Mouse (Mus musculus) stomach, embryonic 16.5 days (tissue): ENCODE results near the gene Cabp2. TPM values are rescaled to one million over a fixed set of nuclear protein-coding genes. Genes with fewer than 3 reads are reported as not detected.

ENCODE experiments used
- ATAC-seq: fragments of 200-750 bp; cut with Nextera tagmentation; 2 replicates; pipeline ENCODE4 v1.8.0; 2017; ENCODE audit warnings: moderate number of reproducible peaks, moderate TSS enrichment; ENCODE audit not compliant: insufficient read depth, low FRiP score
- H3K27ac ChIP-seq: fragments of 300-500 bp; sonication (generic); 2 replicates; pipeline ENCODE4 v1.5.1; 2014; ENCODE audit warnings: low read length
- H3K27me3 ChIP-seq: fragments of 300-500 bp; sonication (generic); 2 replicates; pipeline ENCODE4 v1.6.1; 2014; ENCODE audit warnings: low read length, control low read depth, mixed read lengths; ENCODE audit not compliant: control insufficient read depth, insufficient read depth
- H3K36me3 ChIP-seq: fragments of 300-500 bp; sonication (generic); 2 replicates; pipeline ENCODE4 v1.6.1; 2014; ENCODE audit warnings: low read length; ENCODE audit not compliant: control insufficient read depth, insufficient read depth
- H3K4me1 ChIP-seq: fragments of 300-500 bp; sonication (generic); 2 replicates; pipeline ENCODE4 v1.6.1; 2014; ENCODE audit warnings: low read length, control low read depth, mixed read lengths; ENCODE audit not compliant: control insufficient read depth, insufficient read depth
- H3K4me2 ChIP-seq: fragments of 300-500 bp; sonication (generic); 2 replicates; pipeline ENCODE4 v1.6.1; 2014; ENCODE audit warnings: low read depth, low read length, mixed read lengths
- H3K4me3 ChIP-seq: fragments of 300-500 bp; sonication (generic); replicated peaks from 2 replicates; pipeline ENCODE4 v1.5.1; 2014; ENCODE audit warnings: mild to moderate bottlenecking, low read length
- H3K9ac ChIP-seq: fragments of 300-500 bp; sonication (generic); 2 replicates; pipeline ENCODE4 v1.6.1; 2014; ENCODE audit warnings: low read length
- H3K9me3 ChIP-seq: fragments of 300-500 bp; sonication (generic); replicated peaks from 2 replicates; pipeline ENCODE4 v1.6.1; 2016; ENCODE audit warnings: low read length, control low read depth; ENCODE audit not compliant: control insufficient read depth
- WGBS: fragments of 180-500 bp; shearing (Covaris S2); extraction: QIAGEN DNeasy Blood & Tissue Kit; methylation state at CpG from one replicate; pipeline ENCODE4 v1.1.7; 2014; 5-methylcytosine and 5-hydroxymethylcytosine counted together
- polyA plus RNA-seq: library from polyadenylated mRNA; unstranded; fragments of >200 nt; fragmentation: Nextera tagmentation; extraction: Ambion mirVana; gene quantifications from 2 replicates; pipeline ENCODE4 v1.2.1, GENCODE M21; 2015

Gene Cabp2
- polyA plus RNA-seq, 1 experiment from 2014 or later, result 2.9 TPM

DNA sequence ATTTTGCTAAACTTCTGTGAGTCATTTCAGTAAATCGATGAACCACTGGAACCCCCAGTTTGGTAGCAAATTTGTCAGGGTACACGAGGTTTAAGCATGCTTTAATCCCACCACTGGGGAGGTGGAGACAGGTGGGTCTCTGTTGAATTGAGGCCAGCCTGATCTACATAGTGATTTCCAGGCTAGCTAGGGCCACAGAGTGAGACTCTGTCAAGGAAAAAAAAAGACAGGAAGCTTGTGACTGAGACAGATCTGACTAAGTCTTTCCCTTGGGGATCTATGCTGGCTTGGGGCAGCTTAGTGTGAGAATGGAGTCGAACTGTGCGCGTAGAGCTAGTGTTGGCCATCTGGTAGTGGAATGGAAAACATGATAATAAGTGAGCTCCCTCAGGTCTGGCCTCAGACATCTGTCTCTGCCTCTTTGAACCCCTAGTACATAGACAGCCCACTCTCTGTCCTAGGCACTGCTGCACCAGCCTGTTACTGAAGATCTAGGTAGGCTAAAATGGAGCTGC, 28.8 kb upstream of the Cabp2 start:
- Histone ChIP-seq H3K9ac (no peak overlapping the region), H3K36me3 (no peaks in the 10 kb centered on the region), H3K4me1 (0 out of 2 replicates have a peak, but pooled peaks cover 4% of the 10 kb centered on the region), H3K9me3 (no peaks in the 10 kb centered on the region), H3K4me3 (no peak overlapping the region), H3K27me3 (no peaks in the 10 kb centered on the region), H3K27ac (no peak overlapping the region), H3K4me2 (no peak overlapping the region)
- WGBS, result 77% methylated on average over 5 of the region's 5 CpGs
- no peak for ATAC-seq

GRCm38 (mm10) chr19:4054613-4055012, 26.8 kb upstream of the Cabp2 start:
- H3K9ac ChIP-seq, result no peak overlapping the region
- no peaks in the 10 kb centered on the region for H3K9me3 ChIP-seq
- no peaks in the 10 kb centered on the region for H3K36me3 ChIP-seq
- H3K4me3 ChIP-seq, result no peak overlapping the region
- H3K27me3 ChIP-seq, result no peaks in the 10 kb centered on the region
- WGBS, result 89% methylated on average over 5 of the region's 5 CpGs
- H3K4me1 ChIP-seq, result 0 out of 2 replicates have a peak, but pooled peaks cover 4% of the 10 kb centered on the region
- H3K27ac ChIP-seq, result no peak overlapping the region
- ATAC-seq, result no peak
- no peak overlapping the region for H3K4me2 ChIP-seq

- Histone ChIP-seq H3K9me3 (no peaks in the 10 kb centered on the region), H3K4me2 (no peak overlapping the region), H3K4me1 (0 out of 2 replicates have a peak, but pooled peaks cover 4% of the 10 kb centered on the region), H3K27me3 (no peaks in the 10 kb centered on the region), H3K9ac (no peak overlapping the region), H3K36me3 (no peaks in the 10 kb centered on the region), H3K4me3 (no peak overlapping the region), H3K27ac (no peak overlapping the region)
- ATAC-seq, result no peak
- 64% methylated on average over 8 of the region's 8 CpGs for WGBS
Observed at GRCm38 (mm10) chr19:4055216-4055946, 26.0 kb upstream of the Cabp2 start.

GRCm38 (mm10) chr19:4055947-4056693, 25.3 kb upstream of the Cabp2 start:
- Histone ChIP-seq H3K9ac (no peak overlapping the region), H3K4me1 (0 out of 2 replicates have a peak, but pooled peaks cover 4% of the 10 kb centered on the region), H3K4me3 (no peak overlapping the region), H3K36me3 (no peaks in the 10 kb centered on the region), H3K27ac (no peak overlapping the region; the same call in 1 of the 2 replicates), H3K9me3 (no peaks in the 10 kb centered on the region), H3K4me2 (no peak overlapping the region), H3K27me3 (no peaks in the 10 kb centered on the region)
- WGBS, result 52% methylated on average over 15 of the region's 15 CpGs
- no peak for ATAC-seq

DNA sequence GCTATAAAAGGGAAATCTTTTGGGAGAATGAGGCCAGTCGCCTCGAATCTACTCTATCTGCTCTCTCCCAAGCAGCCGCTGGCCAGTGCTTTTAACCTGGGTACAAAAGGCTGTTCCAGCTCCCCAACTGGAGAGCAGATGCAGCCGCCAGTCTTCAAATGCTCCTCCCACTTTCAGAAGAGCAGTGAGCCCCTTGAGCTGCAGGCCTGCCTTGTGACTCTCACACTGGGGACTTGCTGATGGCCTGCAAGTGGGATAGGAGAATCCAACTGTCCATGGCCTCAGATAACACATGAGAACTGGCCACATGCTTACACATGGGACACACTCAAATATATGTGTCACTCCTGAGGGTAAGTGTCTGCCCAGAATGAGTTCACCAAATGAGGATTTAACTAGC, 24.7 kb upstream of the Cabp2 start:
- no peak overlapping the region for H3K27ac ChIP-seq
- 57% methylated on average over 4 of the region's 4 CpGs for WGBS

GRCm38 (mm10) chr19:4057389-4057788, 24.0 kb upstream of the Cabp2 start:
- WGBS, result 83% methylated on average over 13 of the region's 13 CpGs
- Histone ChIP-seq H3K4me1 (0 out of 2 replicates have a peak, but pooled peaks cover 4% of the 10 kb centered on the region), H3K36me3 (no peaks in the 10 kb centered on the region), H3K9me3 (no peaks in the 10 kb centered on the region), H3K4me3 (no peak overlapping the region), H3K27me3 (no peaks in the 10 kb centered on the region), H3K9ac (no peak overlapping the region), H3K4me2 (no peak overlapping the region), H3K27ac (no peak overlapping the region)
- ATAC-seq, result no peak

More for the DNA sequence above, 24.7 kb upstream of the Cabp2 start:
- 0 out of 2 replicates have a peak, but pooled peaks cover 4% of the 10 kb centered on the region for H3K4me1 ChIP-seq
- H3K36me3 ChIP-seq, result no peaks in the 10 kb centered on the region
- no peak for ATAC-seq
- H3K9me3 ChIP-seq, result no peaks in the 10 kb centered on the region
- no peak overlapping the region for H3K9ac ChIP-seq
- no peak overlapping the region for H3K4me2 ChIP-seq
- no peaks in the 10 kb centered on the region for H3K27me3 ChIP-seq
- no peak overlapping the region for H3K4me3 ChIP-seq

GRCm38 (mm10) chr19:4057962-4058361, 23.4 kb upstream of the Cabp2 start:
- Histone ChIP-seq H3K36me3 (no peaks in the 10 kb centered on the region), H3K4me3 (no peak overlapping the region), H3K4me1 (0 out of 2 replicates have a peak, but pooled peaks cover 4% of the 10 kb centered on the region), H3K9me3 (no peaks in the 10 kb centered on the region), H3K9ac (no peak overlapping the region), H3K4me2 (no peak overlapping the region), H3K27me3 (no peaks in the 10 kb centered on the region), H3K27ac (no peak overlapping the region)
- no peak for ATAC-seq
- 89% methylated on average over 7 of the region's 7 CpGs for whole genome bisulfite sequencing

- Histone ChIP-seq H3K4me3 (no peak overlapping the region), H3K27ac (no peak overlapping the region), H3K4me2 (no peak overlapping the region), H3K36me3 (no peaks in the 10 kb centered on the region), H3K4me1 (0 out of 2 replicates have a peak, but pooled peaks cover 4% of the 10 kb centered on the region), H3K9ac (no peak overlapping the region), H3K27me3 (no peaks in the 10 kb centered on the region), H3K9me3 (no peaks in the 10 kb centered on the region)
- WGBS, result 87% methylated on average over 5 of the region's 5 CpGs
- ATAC-seq, result no peak
Observed at GRCm38 (mm10) chr19:4058581-4058980, 22.8 kb upstream of the Cabp2 start.
